Mouse (Mus musculus) forebrain, embryonic 16.5 days (tissue): ENCODE measurements at regions not wholly inside any gene's neighbourhood (a gene's known extent, or its start where the extent isn't known, plus 50 kb on each side); places are given as distances from the start of the nearest gene placed in this dataset.
A peak's percentile ranks its signal among the peaks of the same experiment; 100 is the strongest.

Experiments
- ATAC-seq: fragments of 200-750 bp; cut with Nextera tagmentation; 2 replicates; pipeline ENCODE4 v1.8.0; 2017; ENCODE audit warnings: mild to moderate bottlenecking, moderate library complexity
- H3K27ac ChIP-seq: fragments of 300-500 bp; sonication (generic); 2 replicates; pipeline ENCODE4 v1.5.1; 2014; ENCODE audit warnings: low read length, control low read depth
- H3K27me3 ChIP-seq: fragments of 300-500 bp; sonication (generic); replicated peaks from 2 replicates; pipeline ENCODE4 v1.6.1; 2014; ENCODE audit warnings: low read length; ENCODE audit not compliant: control insufficient read depth, insufficient read depth
- H3K36me3 ChIP-seq: fragments of 300-500 bp; sonication (generic); 2 replicates; pipeline ENCODE4 v1.6.1; 2014; ENCODE audit not compliant: control insufficient read depth, insufficient read depth
- H3K4me1 ChIP-seq: fragments of 300-500 bp; sonication (generic); replicated peaks from 2 replicates; pipeline ENCODE4 v1.6.1; 2014; ENCODE audit warnings: low read length; ENCODE audit not compliant: control insufficient read depth, insufficient read depth
- H3K4me2 ChIP-seq: fragments of 300-500 bp; sonication (generic); 2 replicates; pipeline ENCODE4 v1.6.1; 2014; ENCODE audit warnings: mild to moderate bottlenecking, low read length, control low read depth
- H3K4me3 ChIP-seq: fragments of 300-500 bp; sonication (generic); replicated peaks from 2 replicates; pipeline ENCODE4 v1.5.1; 2014; ENCODE audit warnings: mild to moderate bottlenecking, low read length, control low read depth
- H3K9ac ChIP-seq: fragments of 300-500 bp; sonication (generic); replicated peaks from 2 replicates; pipeline ENCODE4 v1.6.1; 2014; ENCODE audit warnings: low read depth, low read length, control low read depth
- H3K9me3 ChIP-seq: fragments of 300-500 bp; sonication (generic); 2 replicates; pipeline ENCODE4 v1.6.1; 2016; ENCODE audit warnings: low read length; ENCODE audit not compliant: control insufficient read depth
- WGBS: fragments of 180-500 bp; shearing (Covaris S2); extraction: QIAGEN DNeasy Blood & Tissue Kit; methylation state at CpG from one replicate; pipeline ENCODE4 v1.1.7; 2014; 5-methylcytosine and 5-hydroxymethylcytosine counted together

GRCm38 (mm10) chr2:128306693-128307092, 180.9 kb downstream of the Bcl2l11 start:
- H3K9me3 ChIP-seq, result no peaks in the 10 kb centered on the region
- H3K27ac ChIP-seq, result no peak overlapping the region
- peaks cover 13% of the 10 kb centered on the region for H3K4me1 ChIP-seq
- 77% methylated on average over 6 of the region's 6 CpGs for WGBS
- 0 out of 2 replicates have a peak, but pooled peaks cover 2% of the 10 kb centered on the region for H3K27me3 ChIP-seq
- ATAC-seq, result no peak
- H3K4me2 ChIP-seq, result no peak overlapping the region
- no peak overlapping the region for H3K9ac ChIP-seq
- H3K36me3 ChIP-seq, result no peaks in the 10 kb centered on the region
- no peak overlapping the region for H3K4me3 ChIP-seq

- H3K36me3 ChIP-seq, result no peaks in the 10 kb centered on the region
- H3K9ac ChIP-seq, result no peak overlapping the region
- H3K27me3 ChIP-seq, result 0 out of 2 replicates have a peak, but pooled peaks cover 2% of the 10 kb centered on the region
- H3K9me3 ChIP-seq, result no peaks in the 10 kb centered on the region
- peaks cover 16% of the 10 kb centered on the region for H3K4me1 ChIP-seq
- no peak for ATAC-seq
- 27% methylated on average over 10 of the region's 10 CpGs for WGBS
- H3K4me2 ChIP-seq, result no peak overlapping the region
- no peak overlapping the region; the same call in 1 of the 2 replicates for H3K27ac ChIP-seq
- H3K4me3 ChIP-seq, result no peak overlapping the region
Measured at GRCm38 (mm10) chr2:128309541-128310030, 183.7 kb downstream of the Bcl2l11 start.

- H3K4me3 ChIP-seq, result no peak overlapping the region
- no peaks in the 10 kb centered on the region for H3K36me3 ChIP-seq
- H3K4me1 ChIP-seq, result peaks cover 16% of the 10 kb centered on the region
- H3K27ac ChIP-seq, result no peak overlapping the region; the same call in 1 of the 2 replicates
- no peak overlapping the region for H3K9ac ChIP-seq
- ATAC-seq, result no peak
- 16% methylated on average over 5 of the region's 5 CpGs for WGBS
- no peaks in the 10 kb centered on the region for H3K9me3 ChIP-seq
- no peak overlapping the region for H3K4me2 ChIP-seq
- H3K27me3 ChIP-seq, result 0 out of 2 replicates have a peak, but pooled peaks cover 2% of the 10 kb centered on the region
Measured at GRCm38 (mm10) chr2:128310081-128310480, 184.2 kb downstream of the Bcl2l11 start.

- no peak overlapping the region for H3K9ac ChIP-seq
- 0 out of 2 replicates have a peak overlapping the region, but pooled peaks have one; percentile 3 for H3K4me3 ChIP-seq
- H3K4me1 ChIP-seq, result peaks cover 16% of the 10 kb centered on the region
- peak overlapping the region; percentile 41 for H3K4me2 ChIP-seq
- H3K9me3 ChIP-seq, result no peaks in the 10 kb centered on the region
- no peaks in the 10 kb centered on the region for H3K36me3 ChIP-seq
- peak; percentile 78 for ATAC-seq
- no peak overlapping the region for H3K27ac ChIP-seq
- WGBS, result 5% methylated on average over 14 of the region's 14 CpGs
- H3K27me3 ChIP-seq, result 0 out of 2 replicates have a peak, but pooled peaks cover 2% of the 10 kb centered on the region
Measured at GRCm38 (mm10) chr2:128312084-128312594, 186.3 kb downstream of the Bcl2l11 start.

GRCm38 (mm10) chr2:128312659-128313581, 187.1 kb downstream of the Bcl2l11 start:
- H3K9ac ChIP-seq, result no peak overlapping the region
- 56% methylated on average over 12 of the region's 12 CpGs for WGBS
- ATAC-seq, result peak; percentile 52
- H3K9me3 ChIP-seq, result no peaks in the 10 kb centered on the region
- peak overlapping the region; percentile 41 for H3K4me2 ChIP-seq
- H3K4me3 ChIP-seq, result no peak overlapping the region
- no peaks in the 10 kb centered on the region for H3K36me3 ChIP-seq
- 0 out of 2 replicates have a peak, but pooled peaks cover 2% of the 10 kb centered on the region for H3K27me3 ChIP-seq
- H3K27ac ChIP-seq, result no peak overlapping the region
- H3K4me1 ChIP-seq, result peaks cover 16% of the 10 kb centered on the region

GRCm38 (mm10) chr2:128313582-128313918, 187.7 kb downstream of the Bcl2l11 start:
- ATAC-seq, result no peak
- H3K4me2 ChIP-seq, result no peak overlapping the region
- H3K27ac ChIP-seq, result no peak overlapping the region
- H3K9ac ChIP-seq, result no peak overlapping the region
- H3K36me3 ChIP-seq, result no peaks in the 10 kb centered on the region
- peaks cover 16% of the 10 kb centered on the region for H3K4me1 ChIP-seq
- 74% methylated on average over 2 of the region's 2 CpGs for WGBS
- H3K9me3 ChIP-seq, result no peaks in the 10 kb centered on the region
- no peak overlapping the region for H3K4me3 ChIP-seq
- 0 out of 2 replicates have a peak, but pooled peaks cover 2% of the 10 kb centered on the region for H3K27me3 ChIP-seq

- Histone ChIP-seq H3K4me1 (peaks cover 16% of the 10 kb centered on the region), H3K9me3 (no peaks in the 10 kb centered on the region), H3K36me3 (no peaks in the 10 kb centered on the region), H3K4me3 (no peak overlapping the region), H3K27me3 (0 out of 2 replicates have a peak, but pooled peaks cover 2% of the 10 kb centered on the region), H3K9ac (no peak overlapping the region), H3K27ac (no peak overlapping the region), H3K4me2 (no peak overlapping the region)
- no peak for ATAC-seq
- 64% methylated on average over 1 of the region's 1 CpGs for WGBS
Measured at GRCm38 (mm10) chr2:128313948-128314347, 188.1 kb downstream of the Bcl2l11 start.

- Histone ChIP-seq H3K4me2 (no peak overlapping the region), H3K9ac (no peak overlapping the region), H3K9me3 (no peaks in the 10 kb centered on the region), H3K36me3 (no peaks in the 10 kb centered on the region), H3K4me3 (no peak overlapping the region), H3K27me3 (no peaks in the 10 kb centered on the region), H3K27ac (no peak overlapping the region), H3K4me1 (peaks cover 14% of the 10 kb centered on the region)
- ATAC-seq, result no peak
- 98% methylated on average over 2 of the region's 2 CpGs for WGBS
Measured at GRCm38 (mm10) chr2:128316516-128316915, 190.7 kb downstream of the Bcl2l11 start.

GRCm38 (mm10) chr2:128318266-128318665, 192.4 kb downstream of the Bcl2l11 start:
- Histone ChIP-seq H3K4me3 (no peak overlapping the region), H3K27me3 (no peaks in the 10 kb centered on the region), H3K4me1 (peaks cover 7% of the 10 kb centered on the region), H3K9me3 (no peaks in the 10 kb centered on the region), H3K4me2 (no peak overlapping the region), H3K36me3 (no peaks in the 10 kb centered on the region), H3K9ac (no peak overlapping the region), H3K27ac (no peak overlapping the region)
- no peak for ATAC-seq
- 81% methylated on average over 4 of the region's 4 CpGs for WGBS
